Mouse (Mus musculus) common myeloid progenitor, adult 5-6 weeks (primary cell): ENCODE results near the gene Mt4. TPM values are rescaled to one million over a fixed set of nuclear protein-coding genes. Genes with fewer than 3 reads are reported as not detected.

Source experiments
- ATAC-seq: replicated peaks from 2 replicates; pipeline ENCODE4 v1.8.0; 2016; ENCODE audit warnings: low read depth, mild to moderate bottlenecking, moderate TSS enrichment, inconsistent platforms; ENCODE audit not compliant: poor library complexity, severe bottlenecking
- total RNA-seq: library from RNA; stranded (forward); fragments of 200-1000, 187-1606 nt; gene quantifications from 2 replicates; pipeline ENCODE4 v1.2.3, GENCODE M21; 2017

Gene Mt4
- total RNA-seq, 1 experiment from 2014 or later: not detected

DNA sequence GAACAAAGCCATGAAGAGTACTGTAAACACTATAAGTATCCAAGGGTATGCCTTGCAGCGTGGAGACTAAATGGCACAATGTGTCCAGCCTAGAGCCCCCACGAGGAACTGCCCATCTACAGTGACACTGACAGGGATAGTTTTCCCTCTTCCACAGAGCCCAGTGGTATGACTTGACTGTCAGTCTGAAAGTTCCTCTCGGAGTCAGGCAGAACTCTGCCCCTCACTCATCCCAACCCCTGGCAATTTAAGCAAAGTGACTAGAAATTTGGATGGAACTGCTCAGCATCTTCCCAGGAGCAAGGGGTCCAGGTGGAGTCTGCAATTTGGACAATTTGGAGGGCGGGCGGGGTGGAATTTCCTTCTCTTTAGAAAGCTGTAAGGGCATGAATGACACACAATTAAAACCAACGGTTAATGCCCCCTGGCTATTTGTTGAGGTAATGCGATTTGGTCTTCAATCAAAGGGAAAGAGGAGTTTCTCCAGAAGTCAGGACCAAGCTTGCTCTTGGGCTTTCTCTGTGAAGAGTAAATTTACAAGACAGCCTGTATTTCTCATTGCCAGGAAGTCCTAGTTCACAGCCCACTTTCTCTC lies 37.7 kb downstream of the Mt4 start:
- no peak for ATAC-seq

DNA sequence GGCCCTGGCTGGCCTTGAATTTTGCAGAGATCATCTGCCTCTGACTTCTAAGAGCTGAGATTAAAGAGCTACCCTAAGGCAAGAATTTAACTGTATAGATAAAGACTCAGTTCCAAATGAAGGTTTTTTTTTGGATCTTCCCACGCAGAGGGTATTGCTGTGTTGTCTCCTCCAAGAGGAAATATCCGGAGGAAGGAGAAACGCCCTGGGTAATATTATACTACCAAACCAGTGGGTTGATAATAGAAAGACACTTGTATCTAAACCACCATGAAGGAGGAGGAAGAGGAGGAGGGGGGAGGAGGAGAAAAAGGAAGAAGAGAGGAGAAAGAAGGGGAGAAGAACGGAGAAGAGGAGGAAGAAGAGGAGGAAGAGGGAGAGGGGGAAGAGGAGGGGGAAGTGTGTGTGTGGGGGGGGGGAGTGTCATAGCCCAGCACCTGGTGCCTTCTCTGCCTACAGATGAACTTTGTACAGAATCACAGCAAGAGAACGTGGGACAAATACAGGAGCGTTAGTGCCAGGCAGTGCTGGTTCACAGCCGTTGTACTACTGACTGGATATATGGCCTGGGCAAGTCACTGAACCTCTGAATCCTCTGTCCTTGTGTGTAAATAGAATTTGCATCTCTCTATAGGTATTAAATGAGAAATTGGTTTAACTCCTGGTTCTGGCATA lies 40.9 kb downstream of the Mt4 start:
- no peak for ATAC-seq

- peak; percentile 87 for ATAC-seq
These were observed 42.1 kb downstream of the Mt4 start, which contains the start of gene Mt1 for GRCm38 (mm10) chr8:94178857-94179712. TSS of gene Mt1 (plus strand) at chr8:94179082.

DNA sequence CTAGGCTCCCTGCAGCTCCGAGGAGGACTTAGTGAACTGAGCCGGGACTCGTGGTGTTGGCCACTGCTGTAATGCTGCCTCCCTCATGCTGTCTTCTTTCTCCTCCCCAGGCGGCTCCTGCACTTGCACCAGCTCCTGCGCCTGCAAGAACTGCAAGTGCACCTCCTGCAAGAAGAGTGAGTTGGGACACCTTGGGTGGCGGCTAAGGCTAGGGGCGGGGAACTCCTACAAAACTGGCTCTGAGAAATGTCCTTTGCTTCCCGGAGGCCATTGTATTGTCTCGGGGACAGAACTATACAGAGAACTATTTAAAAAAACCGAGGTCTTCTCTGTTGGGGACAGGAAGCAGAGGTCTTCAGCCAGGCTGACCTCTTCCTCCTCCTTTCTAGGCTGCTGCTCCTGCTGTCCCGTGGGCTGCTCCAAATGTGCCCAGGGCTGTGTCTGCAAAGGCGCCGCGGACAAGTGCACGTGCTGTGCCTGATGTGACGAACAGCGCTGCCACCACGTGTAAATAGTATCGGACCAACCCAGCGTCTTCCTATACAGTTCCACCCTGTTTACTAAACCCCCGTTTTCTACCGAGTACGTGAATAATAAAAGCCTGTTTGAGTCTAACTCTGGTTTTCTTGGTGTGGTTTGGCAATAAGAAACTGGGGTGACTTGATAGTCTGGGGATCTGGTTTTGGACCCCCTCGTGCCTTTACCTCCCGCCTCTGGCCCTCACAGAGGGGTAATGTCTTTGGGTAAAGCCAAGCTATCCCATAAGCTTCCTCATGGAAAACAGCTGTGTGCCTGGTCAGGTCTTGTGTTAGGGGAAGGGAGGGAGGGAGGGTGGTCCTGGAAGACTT lies 42.9 kb downstream of the Mt4 start:
- ATAC-seq: peak; percentile 16

GRCm38 (mm10) chr8:94180561-94180908 lies 43.5 kb downstream of the Mt4 start:
- no peak for ATAC-seq

DNA sequence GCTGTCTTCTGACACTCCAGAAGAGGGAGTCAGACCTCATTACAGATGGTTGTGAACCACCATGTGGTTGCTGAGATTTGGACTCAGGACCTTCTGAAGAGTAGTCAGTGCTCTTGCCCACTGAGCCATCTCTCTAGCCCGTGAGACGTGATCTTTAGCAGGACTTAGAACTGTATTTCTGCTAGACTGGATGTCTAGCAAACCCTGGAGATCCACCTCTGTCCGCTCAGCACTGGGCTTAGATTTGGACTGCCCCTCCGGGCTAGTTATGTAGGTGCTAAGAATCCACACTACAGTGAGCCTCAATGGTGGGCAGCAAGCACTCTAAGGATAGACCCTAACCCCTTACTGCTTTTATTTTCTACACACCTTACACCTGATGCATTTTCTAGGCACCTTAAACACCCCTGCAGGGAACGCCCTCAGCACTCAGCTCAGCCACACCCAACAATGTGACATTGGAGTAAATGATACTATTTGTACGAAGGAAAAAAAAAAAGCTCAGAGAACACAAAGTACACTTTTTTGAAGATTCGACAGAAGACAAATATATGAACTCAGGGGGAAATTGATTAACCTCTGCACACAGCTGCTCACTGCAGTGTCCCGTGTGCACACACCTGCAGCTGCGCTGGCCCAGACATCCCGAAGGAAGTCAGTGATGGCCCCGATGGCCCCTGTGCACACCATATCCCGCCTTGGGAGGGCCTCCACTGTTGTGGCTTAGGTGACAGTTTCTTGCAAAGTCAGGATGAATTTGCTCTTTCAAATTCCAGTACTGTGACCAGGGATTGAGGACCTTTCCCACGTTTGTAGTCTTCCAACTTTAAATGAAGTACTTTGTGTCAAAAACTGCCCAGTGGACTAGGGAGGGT lies 45.3 kb downstream of the Mt4 start:
- no peak for ATAC-seq

DNA sequence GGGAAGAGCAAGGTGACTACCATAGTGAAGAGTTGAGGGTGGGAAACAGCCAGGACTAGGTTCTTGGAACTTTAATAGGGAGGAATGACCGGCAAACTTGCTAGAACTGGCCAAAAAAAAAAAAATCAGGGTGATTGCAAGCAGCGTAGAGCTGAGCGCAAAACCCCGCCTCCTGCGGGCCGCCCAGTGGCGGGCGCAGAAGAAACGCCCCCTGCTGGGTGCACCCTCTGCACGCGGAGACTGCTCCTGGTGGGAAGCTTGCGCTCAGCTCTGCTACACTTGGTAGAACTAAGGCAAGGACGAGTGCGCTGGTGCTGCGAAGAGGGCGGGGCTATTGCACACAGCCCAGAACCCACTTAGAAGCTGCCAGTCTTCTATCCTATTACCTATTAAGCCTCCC lies 46.1 kb downstream of the Mt4 start:
- peak; percentile 64 for ATAC-seq

GRCm38 (mm10) chr8:94184357-94184843 lies 47.4 kb downstream of the Mt4 start:
- no peak for ATAC-seq

- no peak for ATAC-seq
These were observed 48.8 kb downstream of the Mt4 start for GRCm38 (mm10) chr8:94185791-94186190.

DNA sequence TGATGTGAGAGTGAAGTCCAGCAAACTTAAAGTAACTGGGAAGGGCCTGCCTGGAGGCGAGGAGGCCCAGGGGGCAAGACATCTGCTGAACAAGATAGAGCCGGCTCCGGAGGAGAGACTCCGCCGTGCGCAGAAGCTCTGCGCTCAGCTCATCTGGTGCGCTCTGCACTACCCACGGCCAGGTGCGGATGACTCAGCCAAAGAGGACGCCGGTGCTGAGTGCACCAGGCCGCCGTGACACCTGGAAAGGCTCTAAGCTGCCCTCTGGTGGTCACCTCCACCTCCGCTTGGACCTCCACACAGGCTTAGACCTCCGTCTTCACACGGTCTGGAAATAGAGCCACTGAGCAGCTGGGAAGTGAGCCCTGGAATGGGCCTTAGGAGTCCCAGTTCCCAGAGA lies 49.5 kb downstream of the Mt4 start:
- ATAC-seq: peak; percentile 20; the same call in 1 of the 2 replicates

DNA sequence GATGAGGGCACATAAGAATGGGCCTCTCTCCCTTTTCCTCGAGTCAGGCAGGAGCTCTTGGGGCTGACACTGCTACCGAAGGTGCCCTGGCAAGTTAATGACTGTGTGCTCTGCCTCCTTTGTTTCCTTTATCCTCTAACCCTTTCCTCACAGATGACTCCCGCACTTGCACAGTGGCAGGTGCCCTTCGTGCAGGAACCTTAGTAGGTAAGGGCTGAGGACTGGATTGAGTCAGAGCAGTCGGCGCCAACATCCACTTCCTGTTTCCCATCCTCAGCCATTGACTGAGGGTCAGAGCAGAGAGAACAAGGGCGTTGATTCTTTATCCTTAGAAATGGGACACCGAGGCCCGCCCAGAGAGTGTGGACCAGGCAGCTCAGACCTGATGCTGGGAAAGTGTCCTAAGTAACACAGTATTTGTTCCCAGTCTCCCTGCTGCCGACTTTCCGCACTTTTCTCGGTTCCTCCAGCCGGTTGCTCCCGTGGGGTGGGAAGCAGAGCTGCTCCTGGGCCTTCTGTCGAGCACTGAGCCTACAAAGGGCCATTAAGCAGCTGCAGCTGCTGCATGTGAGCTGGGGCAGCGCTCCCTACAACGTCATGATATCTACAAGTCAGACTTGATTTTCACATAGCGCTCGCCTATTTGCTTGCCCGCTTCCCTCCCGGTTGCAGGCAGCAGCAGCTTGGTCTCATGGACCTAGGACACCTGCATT lies 50.4 kb downstream of the Mt4 start:
- ATAC-seq: peak; percentile 11; the same call in 1 of the 2 replicates

Other genes starting within 250 kb of the Mt4 start
- 60.7 and 88.1 TPM in 2 replicates for gene Amfr, start 124.4 kb upstream of the Mt4 start, total RNA-seq
- 66.5 and 103 TPM in 2 replicates for gene Nudt21, start 100.2 kb upstream of the Mt4 start, total RNA-seq
- gene Ogfod1, start 100.0 kb upstream of the Mt4 start, total RNA-seq: 12.5 and 16.8 TPM in 2 replicates
- 4.5 and 4.8 TPM in 2 replicates for gene Bbs2, start 38.3 kb upstream of the Mt4 start, total RNA-seq
- not detected in 2 replicates for gene Mt3, start 15.4 kb downstream of the Mt4 start, total RNA-seq
- 113 and 182 TPM in 2 replicates for gene Mt2, start 35.5 kb downstream of the Mt4 start, total RNA-seq
- gene Mt1, start 41.9 kb downstream of the Mt4 start, total RNA-seq: 115 and 180 TPM in 2 replicates
- gene Nup93, start 77.4 kb downstream of the Mt4 start, total RNA-seq: 42.3 and 46.4 TPM in 2 replicates
- gene Slc12a3, start 192.0 kb downstream of the Mt4 start, total RNA-seq: 0.49 TPM in 1 of 2 replicates, not detected in the other
- 71.4 and 79.8 TPM in 2 replicates for gene Herpud1, start 249.2 kb downstream of the Mt4 start, total RNA-seq